Mouse (Mus musculus) layer of hippocampus, adult 2 months (tissue): Measurements from ENCODE around the gene Prrx2. TPM values are rescaled to one million over a fixed set of nuclear protein-coding genes. Genes with fewer than 3 reads are reported as not detected.
A peak's percentile ranks its signal among the peaks of the same experiment; 100 is the strongest.

Experiments used
- DNase-seq, 2 experiments: peaks; one replicate each; pipeline ENCODE4 v3.0.0; 2022; ENCODE audit warnings: low spot score in 2 of 2
- H3K27ac ChIP-seq: fragments of 200-600 bp; 2 replicates; pipeline ENCODE4 v1.8.1; 2022
- H3K4me3 ChIP-seq: fragments of 200-600 bp; 2 replicates; pipeline ENCODE4 v1.8.1; 2022; ENCODE audit warnings: mild to moderate bottlenecking
- CTCF ChIP-seq: fragments of 200-600 bp; conservative IDR thresholded peaks from 2 replicates; pipeline ENCODE4 v1.8.1; 2022; ENCODE audit warnings: antibody characterized with exemption, mild to moderate bottlenecking, moderate library complexity
- total RNA-seq, 2 experiments: library from RNA; stranded (reverse); gene quantifications; 2 replicates each; pipeline ENCODE4 v1.2.3; 2021

Gene Prrx2
- total RNA-seq, 2 experiments from 2014 or later, result 1.4 to 2.5 TPM

DNA sequence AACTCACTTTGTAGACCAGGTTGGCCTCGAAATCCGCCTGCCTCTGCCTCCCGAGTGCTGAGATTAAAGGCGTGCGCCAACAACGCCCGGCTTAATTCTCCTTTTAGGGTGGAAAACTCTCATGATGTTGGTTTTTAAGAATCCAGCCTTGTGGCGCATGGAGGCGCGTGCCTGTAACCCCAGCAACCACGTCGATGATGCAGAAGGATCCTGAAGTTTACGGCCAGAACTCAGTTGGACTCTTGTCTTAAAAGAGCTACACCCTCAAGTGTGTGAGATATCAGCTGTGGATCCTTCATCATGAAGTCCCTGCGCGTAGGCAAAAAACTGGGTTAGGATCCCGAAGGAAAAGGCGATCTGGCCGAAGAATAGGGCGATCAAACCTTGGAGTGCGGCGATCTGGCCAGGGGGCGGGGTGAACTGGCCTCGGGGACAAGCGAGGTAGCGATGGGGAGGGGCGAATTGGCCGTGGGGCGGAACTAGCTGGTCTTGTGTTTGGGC, 27.6 kb upstream of the Prrx2 start:
- DNase-seq, result no peak
- TF ChIP-seq CTCF, result no peak
- H3K27ac ChIP-seq, result peak overlapping the region; percentile 59; the same call in 1 of the 2 replicates

GRCm38 (mm10) chr2:30807648-30808295, 27.0 kb upstream of the Prrx2 start, which contains the start of gene Ntmt1:
TSS of gene Ntmt1 (plus strand) at chr2:30807826.
- Histone ChIP-seq H3K27ac (peak within 1 kb of the TSS; percentile 85), H3K4me3 (peak within 1 kb of the TSS; percentile 83)
- no peak for TF ChIP-seq CTCF
- DNase-seq, result peak; percentile 99 to 100

More for the DNA sequence above, 27.6 kb upstream of the Prrx2 start:
- H3K4me3 ChIP-seq, result peak overlapping the region; percentile 83

DNA sequence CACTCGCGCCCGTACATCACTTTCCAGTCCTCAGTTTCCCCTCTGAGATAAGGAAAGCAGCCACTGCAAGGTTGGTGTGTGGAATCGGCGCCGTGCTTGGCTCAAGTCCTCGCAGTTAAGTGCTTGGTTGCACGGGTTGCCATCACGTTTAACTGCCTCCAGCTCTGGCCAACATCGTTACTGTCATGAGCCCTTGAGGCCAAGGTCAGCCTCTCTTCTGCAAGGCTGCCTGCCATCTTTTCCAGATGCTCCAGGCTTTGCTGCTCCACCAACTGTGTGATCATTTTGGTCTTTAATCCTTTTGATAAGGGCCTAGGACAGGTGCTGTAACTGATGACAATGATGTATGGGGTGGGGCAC, 26.5 kb upstream of the Prrx2 start:
- Histone ChIP-seq H3K27ac (peak overlapping the region; percentile 85), H3K4me3 (peak overlapping the region; percentile 83)
- DNase-seq, result no peak
- TF ChIP-seq CTCF, result no peak

DNA sequence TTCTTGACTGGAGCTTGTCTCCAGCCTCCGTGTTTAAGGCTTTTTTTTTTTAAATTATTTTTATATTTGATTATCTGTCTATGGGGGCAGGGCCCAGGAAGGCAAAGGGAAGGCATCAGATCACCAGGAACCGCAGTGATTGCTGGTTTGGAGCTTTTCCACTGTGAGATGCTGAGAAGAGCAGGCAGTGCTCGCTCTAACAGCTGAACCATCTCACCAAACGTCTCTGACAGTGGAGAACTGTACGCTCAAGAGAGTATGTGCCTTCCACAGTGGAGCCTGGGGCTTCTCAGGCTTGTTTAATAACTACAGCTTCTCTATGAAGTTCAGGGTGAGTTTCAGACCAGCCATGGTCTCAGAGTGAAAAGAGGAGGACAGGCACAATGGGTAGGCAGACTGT, 25.3 kb upstream of the Prrx2 start:
- no peak overlapping the region for H3K27ac ChIP-seq
- TF ChIP-seq CTCF, result no peak
- no peak for DNase-seq
- H3K4me3 ChIP-seq, result no peak overlapping the region; the same call in 1 of the 2 replicates

DNA sequence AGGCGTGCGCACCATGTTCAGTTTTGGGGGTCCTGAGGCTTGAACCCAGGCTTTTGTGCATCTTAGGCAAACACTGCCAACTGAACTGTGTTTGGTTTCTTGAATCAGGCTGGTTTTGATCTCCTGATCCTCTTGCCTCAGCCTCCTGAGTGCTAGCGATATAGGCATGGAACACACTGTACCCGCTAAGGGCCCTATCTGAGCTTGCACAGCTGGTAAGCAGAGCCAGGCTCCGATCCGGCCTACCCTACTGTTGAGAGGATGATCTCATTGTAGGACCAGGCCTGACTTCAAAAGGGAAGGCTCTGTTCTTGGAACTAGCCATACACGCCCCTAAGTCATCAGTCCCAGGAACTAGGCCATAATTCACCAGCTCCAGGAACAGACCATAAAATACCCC, 24.2 kb upstream of the Prrx2 start:
- DNase-seq, result no peak
- Histone ChIP-seq H3K27ac (peak overlapping the region; percentile 20; the same call in 1 of the 2 replicates), H3K4me3 (no peak overlapping the region)
- TF ChIP-seq CTCF, result no peak

DNA sequence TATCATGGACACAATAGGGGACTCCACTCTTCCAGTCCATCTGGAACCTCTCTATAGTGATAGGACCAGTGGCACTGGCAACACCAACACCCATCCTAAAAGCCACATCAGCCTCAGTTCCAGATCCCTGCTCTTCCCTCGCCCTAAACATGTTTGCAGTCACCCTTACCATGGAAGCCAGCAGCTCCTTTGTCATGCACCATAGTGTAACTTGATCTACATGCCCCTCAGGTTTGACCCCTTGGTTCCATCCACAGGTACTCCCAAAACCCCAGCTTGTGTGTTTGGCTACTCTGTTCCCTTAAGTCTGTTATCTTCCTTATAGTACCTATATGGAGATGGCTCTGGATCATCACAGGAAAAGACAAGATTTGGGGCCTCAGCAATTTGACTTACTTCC, 18.4 kb upstream of the Prrx2 start:
- no peak for DNase-seq
- H3K4me3 ChIP-seq, result no peak overlapping the region
- TF ChIP-seq CTCF, result no peak
- H3K27ac ChIP-seq, result no peak overlapping the region

- no peak overlapping the region for H3K4me3 ChIP-seq
- no peak for TF ChIP-seq CTCF
- no peak overlapping the region for H3K27ac ChIP-seq
- DNase-seq, result no peak
These were observed 14.9 kb upstream of the Prrx2 start for GRCm38 (mm10) chr2:30819873-30820272.

DNA sequence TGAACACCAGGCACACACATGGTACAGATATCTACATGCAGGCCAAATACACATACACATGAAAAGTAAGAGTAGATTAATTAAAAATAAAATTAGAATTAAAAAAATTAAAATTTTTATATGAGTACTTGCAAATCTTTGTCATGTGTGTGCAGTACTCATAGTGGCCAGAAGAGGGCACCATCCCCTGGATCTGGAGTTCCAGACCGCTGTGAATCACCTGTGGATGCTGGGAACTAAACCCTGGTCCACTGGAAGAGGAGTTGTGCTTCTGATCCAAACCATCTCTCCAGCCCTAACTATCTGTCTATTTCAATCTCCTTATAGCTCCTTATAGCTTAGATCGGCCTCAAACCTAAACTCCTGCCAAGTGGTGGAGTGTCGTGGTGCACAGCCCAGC, 13.7 kb upstream of the Prrx2 start:
- peak; percentile 67 for TF ChIP-seq CTCF

GRCm38 (mm10) chr2:30822460-30822859, 12.3 kb upstream of the Prrx2 start:
- no peak for DNase-seq
- H3K27ac ChIP-seq, result 0 out of 2 replicates have a peak overlapping the region, but pooled peaks have one; percentile 55
- TF ChIP-seq CTCF, result no peak
- no peak overlapping the region for H3K4me3 ChIP-seq

More for the DNA sequence above, 13.7 kb upstream of the Prrx2 start:
- Histone ChIP-seq H3K27ac (no peak overlapping the region), H3K4me3 (no peak overlapping the region)
- no peak for DNase-seq

- H3K4me3 ChIP-seq, result no peak overlapping the region
- TF ChIP-seq CTCF, result no peak
- peak overlapping the region; percentile 55; the same call in 1 of the 2 replicates for H3K27ac ChIP-seq
These were observed 11.2 kb upstream of the Prrx2 start for GRCm38 (mm10) chr2:30823385-30824153.

GRCm38 (mm10) chr2:30826825-30827748, 7.7 kb upstream of the Prrx2 start:
- H3K4me3 ChIP-seq, result peak overlapping the region; percentile 95
- H3K27ac ChIP-seq, result peak overlapping the region; percentile 89
- peak in 1 of 2 experiments; percentile 48 for DNase-seq
- TF ChIP-seq CTCF, result peak; percentile 67

More at GRCm38 (mm10) chr2:30823385-30824153, 11.2 kb upstream of the Prrx2 start:
- DNase-seq, result peak in 1 of 2 experiments; percentile 19

GRCm38 (mm10) chr2:30827749-30828475, 6.9 kb upstream of the Prrx2 start:
- H3K4me3 ChIP-seq, result peak overlapping the region; percentile 95
- peak; percentile 99 for TF ChIP-seq CTCF
- peak overlapping the region; percentile 89 for H3K27ac ChIP-seq
- peak; percentile 93 to 98 for DNase-seq
